Comparison of ENCODE assay signal across 8 mouse cellular contexts in the genomic region with DNA sequence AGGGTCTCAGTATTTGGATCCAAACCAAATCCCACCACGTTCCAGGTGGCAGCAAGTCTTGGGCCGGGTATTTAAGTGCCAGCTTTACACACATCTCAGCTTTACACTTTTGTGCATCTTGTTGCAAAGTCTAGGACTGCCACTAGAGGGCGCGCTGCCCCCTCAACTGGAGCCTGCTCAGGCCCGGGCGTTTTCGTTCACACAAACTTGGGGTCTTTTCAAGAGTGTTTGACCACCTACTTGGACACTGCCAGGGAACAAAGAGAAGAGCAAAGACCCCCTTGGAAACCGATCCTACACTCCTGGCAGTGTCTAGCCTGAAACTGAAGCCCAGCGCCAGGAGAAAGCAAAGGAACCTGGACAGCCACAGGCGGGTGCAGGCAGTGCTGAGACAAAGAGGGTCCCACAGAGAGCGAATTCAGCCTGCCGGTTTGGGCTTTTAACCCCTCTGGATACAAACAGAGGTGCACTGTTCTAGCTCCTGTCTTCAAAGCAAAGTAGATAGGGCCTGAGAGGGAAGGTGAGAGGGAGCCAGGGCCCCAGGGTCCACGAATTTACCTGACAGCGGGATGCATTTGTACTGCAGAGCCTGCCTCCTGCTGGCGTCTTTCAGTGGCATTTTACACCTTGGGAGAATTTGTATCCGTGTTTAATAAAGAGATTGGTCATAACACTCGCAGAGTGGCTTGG. TPM values are rescaled to one million over a fixed set of nuclear protein-coding genes. Genes with fewer than 3 reads are reported as not detected.
DNase-seq lines count a peak whose midpoint lies in the region; ATAC-seq and TF ChIP-seq lines count a peak whose summit lies in the region.

No protein-coding gene starts in this region.

- peak overlapping the region; percentile 64 for H3K4me2 ChIP-seq in embryonic facial prominence, embryonic 13.5 days
- peak overlapping the region; percentile 79 for H3K4me2 ChIP-seq in heart, embryonic 15.5 days
- H3K4me2 ChIP-seq in liver, embryonic 14.5 days (ENCODE audit: low read depth) = peak overlapping the region; percentile 63
- H3K4me2 ChIP-seq in neural tube, embryonic 11.5 days (ENCODE audit: low read depth) = peak overlapping the region; percentile 64
- peak overlapping the region; percentile 69 for H3K4me2 ChIP-seq in stomach, embryonic 16.5 days (ENCODE audit: low read depth, low read length)

- TF ChIP-seq EP300 in liver, embryonic 14.5 days (IDR thresholded peaks at IDR 0.05; ENCODE audit: low read depth) = no peak

- H3K9ac ChIP-seq in embryonic facial prominence, embryonic 13.5 days = peak overlapping the region; percentile 78
- peak overlapping the region; percentile 54 for H3K9ac ChIP-seq in heart, embryonic 15.5 days
- H3K9ac ChIP-seq in liver, embryonic 14.5 days (replicated peaks) = peak overlapping the region; percentile 29; the same call in 1 of the 2 replicates
- peak overlapping the region; percentile 54 for H3K9ac ChIP-seq in neural tube, embryonic 11.5 days (ENCODE audit: low read length)
- peak overlapping the region; percentile 74 for H3K9ac ChIP-seq in stomach, embryonic 16.5 days (ENCODE audit: low read length)

- DNase-seq in B cell, adult 2 months = peak; percentile 78 to 79
- peak; percentile 52 to 65 for DNase-seq in adrenal gland, postnatal 4 days (ENCODE audit: low spot score in 2 of 2)
- DNase-seq in kidney, postnatal 25 days = peak; percentile 69 to 85
- peak; percentile 31 to 35 (median 33) for DNase-seq in liver, embryonic 14.5 days (ENCODE audit: low read depth in 3 of 3, low spot score in 3 of 3)
- peak; percentile 89 for DNase-seq in neural tube, embryonic 11.5 days (ENCODE audit: low spot score)

- peak; percentile 95 for TF ChIP-seq CTCF in liver, embryonic 14.5 days (IDR thresholded peaks at IDR 0.05; ENCODE audit: low read depth)

- peak overlapping the region; percentile 41; the same call in 1 of the 2 replicates for H3K27ac ChIP-seq in embryonic facial prominence, embryonic 13.5 days
- 0 out of 2 replicates have a peak overlapping the region, but pooled peaks have one; percentile 8 for H3K27ac ChIP-seq in heart, embryonic 15.5 days
- H3K27ac ChIP-seq in liver, embryonic 14.5 days = no peak overlapping the region
- peak overlapping the region; percentile 31; the same call in 1 of the 2 replicates for H3K27ac ChIP-seq in neural tube, embryonic 11.5 days (ENCODE audit: low read depth, low read length)
- H3K27ac ChIP-seq in stomach, embryonic 16.5 days (ENCODE audit: low read length) = peak overlapping the region; percentile 34; the same call in 1 of the 2 replicates

- peak overlapping the region; percentile 36 for H3K4me3 ChIP-seq in embryonic facial prominence, embryonic 13.5 days
- H3K4me3 ChIP-seq in heart, embryonic 15.5 days = peak overlapping the region; percentile 52
- peak overlapping the region; percentile 36 to 39 for H3K4me3 ChIP-seq in liver, embryonic 14.5 days (ENCODE audit: insufficient read depth in 1 of 2, low read depth in 2 of 2, low read length in 2 of 2)
- H3K4me3 ChIP-seq in neural tube, embryonic 11.5 days (ENCODE audit: low read depth, low read length) = peak overlapping the region; percentile 31
- H3K4me3 ChIP-seq in stomach, embryonic 16.5 days (replicated peaks; ENCODE audit: low read length) = peak overlapping the region; percentile 42

- peaks cover 7% of the 10 kb centered on the region; the same call in 1 of the 2 replicates for H3K36me3 ChIP-seq in embryonic facial prominence, embryonic 13.5 days
- H3K36me3 ChIP-seq in heart, embryonic 15.5 days = no peaks in the 10 kb centered on the region
- no peaks in the 10 kb centered on the region; the same call in 1 of the 2 replicates for H3K36me3 ChIP-seq in liver, embryonic 14.5 days (replicated peaks; ENCODE audit: control insufficient read depth, insufficient read depth, low read depth)
- peaks cover 3% of the 10 kb centered on the region; the same call in 1 of the 2 replicates for H3K36me3 ChIP-seq in neural tube, embryonic 11.5 days (ENCODE audit: control insufficient read depth, insufficient read depth, low read length)
- H3K36me3 ChIP-seq in stomach, embryonic 16.5 days (ENCODE audit: control insufficient read depth, insufficient read depth, low read length) = no peaks in the 10 kb centered on the region

- peaks cover 28% of the 10 kb centered on the region for H3K4me1 ChIP-seq in embryonic facial prominence, embryonic 13.5 days
- H3K4me1 ChIP-seq in heart, embryonic 15.5 days (replicated peaks) = peaks cover 10% of the 10 kb centered on the region; the same call in 1 of the 2 replicates
- H3K4me1 ChIP-seq in liver, embryonic 14.5 days (replicated peaks; ENCODE audit: control insufficient read depth in 2 of 2, insufficient read depth in 2 of 2, low read length in 1 of 2) = peaks cover 0 to 7% of the 10 kb centered on the region in 2 experiments; a peak in 2 of 4 replicates
- peaks cover 4% of the 10 kb centered on the region; the same call in 1 of the 2 replicates for H3K4me1 ChIP-seq in neural tube, embryonic 11.5 days (ENCODE audit: control insufficient read depth, insufficient read depth, low read length)
- peaks cover 21% of the 10 kb centered on the region for H3K4me1 ChIP-seq in stomach, embryonic 16.5 days (ENCODE audit: control insufficient read depth, insufficient read depth, low read length)

- H3K9me3 ChIP-seq in embryonic facial prominence, embryonic 13.5 days = no peaks in the 10 kb centered on the region
- H3K9me3 ChIP-seq in heart, embryonic 15.5 days (replicated peaks) = no peaks in the 10 kb centered on the region
- no peaks in the 10 kb centered on the region for H3K9me3 ChIP-seq in liver, embryonic 14.5 days (ENCODE audit: control insufficient read depth, low read length)
- H3K9me3 ChIP-seq in neural tube, embryonic 11.5 days (ENCODE audit: control insufficient read depth, low read length) = no peaks in the 10 kb centered on the region
- H3K9me3 ChIP-seq in stomach, embryonic 16.5 days (replicated peaks; ENCODE audit: control insufficient read depth, low read length) = no peaks in the 10 kb centered on the region

- 3% methylated on average over 17 of the region's 17 CpGs for WGBS in embryonic facial prominence, embryonic 13.5 days
- 3% methylated on average over 17 of the region's 17 CpGs for WGBS in heart, embryonic 15.5 days
- 4% methylated on average over 17 of the region's 17 CpGs for WGBS in liver, embryonic 14.5 days (ENCODE audit: insufficient replicate concordance)
- WGBS in neural tube, embryonic 11.5 days = 3% methylated on average over 17 of the region's 17 CpGs
- WGBS in stomach, embryonic 16.5 days = 3% methylated on average over 17 of the region's 17 CpGs

- ATAC-seq in embryonic facial prominence, embryonic 13.5 days (ENCODE audit: insufficient number of reproducible peaks, insufficient read depth, low FRiP score, low TSS enrichment, low read depth) = no peak
- ATAC-seq in heart, embryonic 15.5 days (replicated peaks; ENCODE audit: insufficient number of reproducible peaks, insufficient read depth, low FRiP score, low read depth) = peak; percentile 40; the same call in 1 of the 2 replicates
- peak; percentile 34; the same call in 1 of the 2 replicates for ATAC-seq in liver, embryonic 14.5 days (ENCODE audit: insufficient read depth)
- ATAC-seq in neural tube, embryonic 11.5 days (ENCODE audit: insufficient read depth, low FRiP score, low TSS enrichment) = peak; percentile 78
- ATAC-seq in stomach, embryonic 16.5 days (ENCODE audit: insufficient read depth, low FRiP score) = no peak

- H3K27me3 ChIP-seq in embryonic facial prominence, embryonic 13.5 days = no peaks in the 10 kb centered on the region; the same call in 1 of the 2 replicates
- 0 out of 2 replicates have a peak, but pooled peaks cover 2% of the 10 kb centered on the region for H3K27me3 ChIP-seq in heart, embryonic 15.5 days
- H3K27me3 ChIP-seq in liver, embryonic 14.5 days (ENCODE audit: control insufficient read depth, insufficient read depth, low read length) = no peaks in the 10 kb centered on the region
- no peaks in the 10 kb centered on the region for H3K27me3 ChIP-seq in neural tube, embryonic 11.5 days (ENCODE audit: control insufficient read depth, insufficient read depth, low read length)
- no peaks in the 10 kb centered on the region for H3K27me3 ChIP-seq in stomach, embryonic 16.5 days (ENCODE audit: control insufficient read depth, insufficient read depth, low read length)

RNA-seq across cellular contexts. Expression of a gene that starts 36.3 kb away (rescaled TPM):
- total RNA-seq in adrenal gland, postnatal 4 days (2021) = 10 to 100 TPM; 11.1 to 63.3 TPM
- 23.7 and 31.9 TPM in 2 replicates for polyA plus RNA-seq in embryonic facial prominence, embryonic 13.5 days (2015; fragmentation: Nextera tagmentation; extraction: Ambion mirVana)
- polyA plus RNA-seq in heart, embryonic 15.5 days (2015; fragmentation: Nextera tagmentation; extraction: Ambion mirVana) = 8.4 and 10.9 TPM in 2 replicates
- 74.4 and 91.3 TPM in 2 replicates for polyA plus RNA-seq in liver, embryonic 14.5 days (2012; rRNA removed)
- polyA plus RNA-seq in liver, embryonic 14.5 days (2014; fragmentation: Nextera tagmentation; extraction: Ambion mirVana) = 48.9 and 52.5 TPM in 2 replicates
- polyA plus RNA-seq in neural tube, embryonic 11.5 days (2014; fragmentation: Nextera tagmentation; extraction: Ambion mirVana) = 47.6 and 47.8 TPM in 2 replicates
- polyA plus RNA-seq in stomach, embryonic 16.5 days (2015; fragmentation: Nextera tagmentation; extraction: Ambion mirVana) = 82.0 and 98.2 TPM in 2 replicates

Comparison
In these comparisons a context has a peak if more than half of its experiments do, and no peak if none do; other contexts are left out.
1. DNase-seq: peak in every context shown above with its lines; median percentile 89 in neural tube, embryonic 11.5 days; 78 in B cell, adult 2 months; 77 in kidney, postnatal 25 days; 58 in adrenal gland, postnatal 4 days; 33 in liver, embryonic 14.5 days.
2. ATAC-seq: peak in heart, embryonic 15.5 days (single experiment), liver, embryonic 14.5 days (single experiment) and neural tube, embryonic 11.5 days (single experiment); none in embryonic facial prominence, embryonic 13.5 days (single experiment) and stomach, embryonic 16.5 days (single experiment).
3. Peak in every context shown above with its lines, with median percentiles within 50 percentile points of each other: H3K4me2 ChIP-seq, H3K4me3 ChIP-seq and H3K9ac ChIP-seq.